Mouse (Mus musculus): ENCODE measurements around the gene Syce1l. TPM values are rescaled to one million over a fixed set of nuclear protein-coding genes. Genes with fewer than 3 reads are reported as not detected.

Syce1l gene
- polyA plus RNA-seq, 1 experiment from 2014 or later, result not detected

DNA sequence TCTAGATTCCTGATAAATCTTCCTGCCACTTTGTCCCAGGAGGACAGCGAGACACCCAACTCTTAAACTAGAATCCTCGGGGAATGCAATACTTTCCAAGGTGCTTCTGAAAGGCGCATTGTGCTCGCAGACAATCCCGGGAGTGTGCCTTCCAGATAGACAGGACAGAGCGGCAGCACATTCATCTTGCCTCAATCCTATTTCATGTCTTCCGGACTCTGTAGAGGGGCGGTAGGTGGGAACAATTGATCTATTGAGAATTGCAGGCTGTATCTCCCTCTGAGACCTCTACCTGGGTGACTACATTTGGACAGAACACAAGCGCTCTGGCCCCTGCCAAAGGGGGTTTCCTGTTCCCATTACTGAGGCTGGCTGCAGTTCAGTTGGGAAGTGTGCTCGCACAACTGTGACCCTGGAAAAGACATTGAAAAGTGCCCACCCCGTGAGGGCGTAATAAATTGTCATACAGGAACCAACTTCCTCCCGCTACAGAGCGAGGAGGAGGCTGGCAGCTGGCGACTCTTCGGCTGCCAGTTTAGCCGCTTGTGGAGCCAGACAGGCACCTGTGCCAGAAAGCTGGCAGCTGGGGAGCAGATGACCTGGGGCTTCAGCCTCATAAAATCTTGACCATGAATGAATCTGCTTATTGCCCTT, 45.0 kb downstream of the Syce1l start:
- no peaks in the 10 kb centered on the region for H3K9me3 ChIP-seq (replicated peaks; ENCODE audit: control insufficient read depth, low read length)
- H3K4me1 ChIP-seq (ENCODE audit: control insufficient read depth, insufficient read depth, low read length), result no peaks in the 10 kb centered on the region
- 76% methylated on average over 17 of the region's 17 CpGs for WGBS (ENCODE audit: insufficient replicate concordance)
- H3K4me3 ChIP-seq (ENCODE audit: low read depth, low read length), result no peak overlapping the region
- H3K36me3 ChIP-seq (ENCODE audit: control insufficient read depth, insufficient read depth, low read length), result no peaks in the 10 kb centered on the region
- no peak overlapping the region for H3K4me2 ChIP-seq
- H3K9ac ChIP-seq (ENCODE audit: low read depth, low read length), result no peak overlapping the region
- no peaks in the 10 kb centered on the region for H3K27me3 ChIP-seq (ENCODE audit: control insufficient read depth, insufficient read depth, low read length)
- no peak overlapping the region for H3K27ac ChIP-seq (ENCODE audit: low read depth, low read length)
- no peak for ATAC-seq (replicated peaks; ENCODE audit: insufficient number of reproducible peaks, low FRiP score, low TSS enrichment)

DNA sequence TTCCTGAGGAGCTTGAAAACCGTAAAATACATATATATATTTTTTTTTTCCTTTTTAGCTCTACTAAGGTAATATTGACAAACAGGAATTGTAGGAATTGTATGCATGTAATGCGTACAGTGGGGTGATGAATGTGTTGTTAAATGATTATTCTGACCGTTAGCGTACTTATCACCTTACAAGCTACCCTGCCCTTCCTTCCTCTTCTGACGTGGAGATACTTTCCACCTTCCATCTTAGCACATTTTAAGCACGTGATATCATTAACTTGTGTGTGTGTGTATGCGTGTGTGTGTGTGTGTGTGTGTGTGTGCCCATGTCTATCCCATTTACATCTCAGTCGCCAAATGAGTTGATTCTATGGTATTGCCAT, 45.5 kb downstream of the Syce1l start:
- 71% methylated on average over 8 of the region's 8 CpGs for WGBS (ENCODE audit: insufficient replicate concordance)
- H3K27me3 ChIP-seq (ENCODE audit: control insufficient read depth, insufficient read depth, low read length), result no peaks in the 10 kb centered on the region
- no peaks in the 10 kb centered on the region for H3K9me3 ChIP-seq (replicated peaks; ENCODE audit: control insufficient read depth, low read length)
- H3K4me3 ChIP-seq (ENCODE audit: low read depth, low read length), result no peak overlapping the region
- no peak overlapping the region for H3K4me2 ChIP-seq
- no peak overlapping the region for H3K27ac ChIP-seq (ENCODE audit: low read depth, low read length)
- H3K4me1 ChIP-seq (ENCODE audit: control insufficient read depth, insufficient read depth, low read length), result no peaks in the 10 kb centered on the region
- no peak for ATAC-seq (replicated peaks; ENCODE audit: insufficient number of reproducible peaks, low FRiP score, low TSS enrichment)
- H3K36me3 ChIP-seq (ENCODE audit: control insufficient read depth, insufficient read depth, low read length), result no peaks in the 10 kb centered on the region
- H3K9ac ChIP-seq (ENCODE audit: low read depth, low read length), result no peak overlapping the region

DNA sequence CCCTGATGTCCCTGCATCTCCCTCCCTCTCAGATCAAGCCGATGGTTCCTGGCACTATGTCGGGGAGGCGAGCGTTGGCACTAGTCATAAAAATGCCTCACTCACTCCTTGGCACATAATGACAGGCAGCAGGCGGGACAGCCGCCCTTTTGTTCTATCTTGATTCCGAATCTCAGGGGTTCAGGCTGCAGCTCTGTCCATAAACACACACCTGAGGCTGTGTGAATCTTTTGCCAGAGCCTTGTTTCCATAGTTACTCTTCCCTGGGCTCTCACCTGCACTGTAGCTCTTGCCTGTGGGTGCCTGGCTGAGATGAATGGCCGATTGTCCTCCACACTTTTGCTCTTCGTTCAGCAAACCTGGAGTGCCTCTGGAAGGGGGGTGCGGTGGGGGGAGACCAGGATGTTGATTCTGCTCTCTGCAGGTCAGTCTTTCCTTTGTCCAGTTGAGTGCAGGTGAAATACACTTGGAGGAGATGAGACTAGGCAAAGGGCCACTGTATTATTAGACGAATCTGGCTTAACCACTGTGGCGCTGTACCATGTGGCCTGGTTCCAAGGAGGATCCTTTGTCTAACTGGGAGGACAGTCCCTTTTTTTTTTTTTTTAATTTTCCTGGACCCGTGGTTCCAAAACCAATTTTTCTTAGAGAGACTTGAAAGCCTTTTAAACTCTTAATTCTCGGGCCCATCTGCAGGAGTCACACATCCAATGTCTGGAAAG, 48.8 kb downstream of the Syce1l start:
- ATAC-seq (replicated peaks; ENCODE audit: insufficient number of reproducible peaks, low FRiP score, low TSS enrichment), result no peak
- no peaks in the 10 kb centered on the region for H3K27me3 ChIP-seq (ENCODE audit: control insufficient read depth, insufficient read depth, low read length)
- H3K4me3 ChIP-seq (ENCODE audit: low read depth, low read length), result no peak overlapping the region
- H3K9me3 ChIP-seq (replicated peaks; ENCODE audit: control insufficient read depth, low read length), result no peaks in the 10 kb centered on the region
- H3K4me1 ChIP-seq (ENCODE audit: control insufficient read depth, insufficient read depth, low read length), result no peaks in the 10 kb centered on the region
- 80% methylated on average over 14 of the region's 14 CpGs for WGBS (ENCODE audit: insufficient replicate concordance)
- no peak overlapping the region for H3K9ac ChIP-seq (ENCODE audit: low read depth, low read length)
- H3K4me2 ChIP-seq, result no peak overlapping the region
- H3K36me3 ChIP-seq (ENCODE audit: control insufficient read depth, insufficient read depth, low read length), result no peaks in the 10 kb centered on the region
- H3K27ac ChIP-seq (ENCODE audit: low read depth, low read length), result no peak overlapping the region

DNA sequence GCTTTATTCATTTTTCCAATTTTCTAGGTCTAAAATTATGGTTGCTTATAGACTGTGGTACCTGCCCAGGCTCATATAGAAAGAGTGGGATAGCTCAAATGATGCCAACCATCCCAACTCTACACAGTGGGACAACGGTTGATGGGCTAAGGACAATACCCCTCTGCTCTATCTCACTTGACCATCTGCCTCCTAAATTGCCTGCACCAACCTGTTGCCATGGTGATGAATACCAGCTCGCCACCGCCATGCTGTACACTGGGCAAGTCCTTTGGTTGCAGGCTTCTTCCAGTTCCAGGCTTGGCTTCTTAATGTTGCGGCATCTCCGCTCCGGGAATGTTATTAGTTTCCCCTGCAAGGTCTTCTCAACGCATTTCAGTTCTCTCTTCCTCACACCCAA, 62.0 kb downstream of the Syce1l start:
- no peak overlapping the region for H3K4me2 ChIP-seq
- H3K4me1 ChIP-seq (ENCODE audit: control insufficient read depth, insufficient read depth, low read length), result no peaks in the 10 kb centered on the region
- H3K9ac ChIP-seq (ENCODE audit: low read depth, low read length), result no peak overlapping the region
- no peak for ATAC-seq (replicated peaks; ENCODE audit: insufficient number of reproducible peaks, low FRiP score, low TSS enrichment)
- H3K4me3 ChIP-seq (ENCODE audit: low read depth, low read length), result no peak overlapping the region
- 87% methylated on average over 7 of the region's 7 CpGs for WGBS (ENCODE audit: insufficient replicate concordance)
- H3K36me3 ChIP-seq (ENCODE audit: control insufficient read depth, insufficient read depth, low read length), result no peaks in the 10 kb centered on the region
- H3K27me3 ChIP-seq (ENCODE audit: control insufficient read depth, insufficient read depth, low read length), result no peaks in the 10 kb centered on the region
- H3K27ac ChIP-seq (ENCODE audit: low read depth, low read length), result no peak overlapping the region
- H3K9me3 ChIP-seq (replicated peaks; ENCODE audit: control insufficient read depth, low read length), result no peaks in the 10 kb centered on the region

Other genes starting within 250 kb of the Syce1l start
- gene Mon1b, start 7.6 kb upstream of the Syce1l start, polyA plus RNA-seq (2014; fragmentation: Nextera tagmentation; extraction: Ambion mirVana), result 4.4 and 5.9 TPM in 2 replicates
- gene Adamts18, start 205.5 kb downstream of the Syce1l start, polyA plus RNA-seq (2014; fragmentation: Nextera tagmentation; extraction: Ambion mirVana), result 3.2 and 4.6 TPM in 2 replicates